11 mouse cellular contexts compared by ENCODE assay signal in genomic region chr12:54334491-54335132, GRCm38 (mm10).
A peak's percentile ranks its signal among the peaks of the same experiment; 100 is the strongest.
DNase-seq lines count a peak whose midpoint lies in the region; ATAC-seq lines count a peak whose summit lies in the region.
"Had no signal": no experiment of that assay in that cellular context is flagged by ENCODE, and none has a peak within 500 bp of the region (broad histone marks: within the 10 kb centered on the region; RNA-seq: fewer than 3 reads in every experiment).

No protein-coding gene starts in this region.

- H3K4me2 ChIP-seq in forebrain, embryonic 14.5 days (ENCODE audit: low read length) = 0 out of 2 replicates have a peak overlapping the region, but pooled peaks have one; percentile 1

- no peaks in the 10 kb centered on the region for H3K9me3 ChIP-seq in heart, embryonic 10.5 days
- H3K9me3 ChIP-seq in forebrain, embryonic 14.5 days (replicated peaks; ENCODE audit: control insufficient read depth, low read length) = no peaks in the 10 kb centered on the region

- peak; percentile 73 for DNase-seq in heart, embryonic 10.5 days (ENCODE audit: low spot score)
- DNase-seq in heart, adult 11 months = no peak
- peak; percentile 69 for DNase-seq in 416B (ENCODE audit: low read depth)
- DNase-seq in forebrain, embryonic 14.5 days (ENCODE audit: low spot score) = peak; percentile 66
- no peak for DNase-seq in gastrocnemius, adult 18-20 months (ENCODE audit: low spot score)
- DNase-seq in gastrocnemius, postnatal 10 days = no peak
- DNase-seq in kidney, postnatal 14 days = no peak
- DNase-seq: gastrocnemius, postnatal 14 days had no signal

- H3K27me3 ChIP-seq in heart, embryonic 10.5 days (ENCODE audit: insufficient read depth, poor library complexity, severe bottlenecking) = no peaks in the 10 kb centered on the region
- H3K27me3 ChIP-seq in forebrain, embryonic 14.5 days (replicated peaks; ENCODE audit: control insufficient read depth, insufficient read depth, low read length) = no peaks in the 10 kb centered on the region
- H3K27me3 ChIP-seq: CH12.LX had no signal

- ATAC-seq in forebrain, embryonic 14.5 days = peak; percentile 48; the same call in 1 of the 2 replicates
- peak; percentile 81 for ATAC-seq in megakaryocyte progenitor cell, adult 5-6 weeks (replicated peaks; ENCODE audit: poor library complexity)

- WGBS in heart, embryonic 10.5 days = 60% methylated on average over 9 of the region's 9 CpGs
- WGBS in forebrain, embryonic 14.5 days = 30% methylated on average over 9 of the region's 9 CpGs

- no peaks in the 10 kb centered on the region for H3K36me3 ChIP-seq in heart, embryonic 10.5 days
- no peaks in the 10 kb centered on the region for H3K36me3 ChIP-seq in forebrain, embryonic 14.5 days (ENCODE audit: control insufficient read depth, insufficient read depth, low read length)

- H3K27ac ChIP-seq in heart, embryonic 10.5 days = no peak overlapping the region
- H3K27ac ChIP-seq in forebrain, embryonic 14.5 days (ENCODE audit: low read depth, low read length) = peak overlapping the region; percentile 4; the same call in 1 of the 2 replicates
- H3K27ac ChIP-seq: macrophage had no signal

- H3K9ac ChIP-seq in forebrain, embryonic 14.5 days (ENCODE audit: low read length) = no peak overlapping the region

- no peak overlapping the region for H3K4me3 ChIP-seq in heart, embryonic 10.5 days
- H3K4me3 ChIP-seq in forebrain, embryonic 14.5 days (ENCODE audit: low read depth, low read length) = no peak overlapping the region

- no peaks in the 10 kb centered on the region for H3K4me1 ChIP-seq in heart, embryonic 10.5 days
- H3K4me1 ChIP-seq in forebrain, embryonic 14.5 days (ENCODE audit: control insufficient read depth, insufficient read depth, low read length) = peaks cover 14% of the 10 kb centered on the region

Comparison
In these comparisons a context has a peak if more than half of its experiments do, and no peak if none do; other contexts are left out.
1. DNase-seq: peak in heart, embryonic 10.5 days (single experiment), 416B (single experiment) and forebrain, embryonic 14.5 days (single experiment); none in heart, adult 11 months (single experiment), gastrocnemius, adult 18-20 months (single experiment), gastrocnemius, postnatal 10 days (single experiment) and kidney, postnatal 14 days (single experiment).